Mouse (Mus musculus): ENCODE results near the gene Scrt2. TPM values are rescaled to one million over a fixed set of nuclear protein-coding genes. Genes with fewer than 3 reads are reported as not detected.

Gene Scrt2
- polyA plus RNA-seq, 1 experiment = not detected

DNA sequence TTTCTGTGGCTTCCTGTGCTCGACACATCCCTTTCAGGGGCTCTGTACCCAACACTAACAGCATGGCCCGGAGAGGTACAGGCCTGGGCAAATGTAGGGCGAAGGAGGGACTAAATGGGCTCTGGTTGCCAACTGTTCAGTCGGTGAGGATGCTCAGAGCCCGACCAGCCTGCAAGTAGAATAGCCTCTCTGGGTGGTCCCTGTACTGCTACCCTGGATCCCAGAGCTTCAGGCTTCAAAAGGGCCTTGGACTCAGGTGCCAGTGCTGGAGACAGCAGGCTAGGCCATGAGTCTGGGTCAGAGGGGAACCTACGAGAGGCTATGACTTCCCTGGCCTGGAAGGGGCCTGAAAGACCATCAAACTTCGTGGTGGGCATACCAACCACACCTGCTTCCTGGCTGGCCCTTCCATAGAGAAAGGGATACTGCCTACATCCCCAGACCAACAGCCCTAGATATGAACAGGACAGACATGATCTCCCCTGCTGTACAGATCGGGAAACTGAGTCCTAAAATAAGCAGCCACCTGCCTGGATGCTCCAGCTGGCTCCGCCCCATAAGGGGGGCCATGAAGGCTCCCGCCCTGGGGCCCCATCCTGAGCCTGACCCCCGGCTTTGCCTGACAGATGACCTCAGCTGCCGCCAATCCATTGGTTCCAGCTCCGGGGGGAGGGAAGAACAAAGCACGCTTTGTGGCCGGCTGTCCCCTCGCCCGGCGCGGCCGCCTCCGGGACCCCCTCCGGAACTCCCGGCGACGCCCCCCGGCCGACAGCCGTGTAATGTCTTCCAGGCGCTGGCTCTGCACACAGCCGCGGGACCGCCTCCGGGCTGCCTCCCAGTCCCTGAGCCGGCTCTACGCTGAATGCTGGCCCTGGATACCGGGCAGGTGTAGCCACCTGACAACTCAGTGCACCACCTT lies 33.0 kb downstream of the Scrt2 start:
- Histone ChIP-seq H3K4me1 (ENCODE audit: control insufficient read depth, insufficient read depth, low read length) (0 out of 2 replicates have a peak, but pooled peaks cover 6% of the 10 kb centered on the region), H3K4me3 (ENCODE audit: insufficient read depth, low read length) (no peak overlapping the region), H3K27ac (ENCODE audit: insufficient read depth, low read depth, low read length) (no peak overlapping the region)
- TF ChIP-seq POLR2A (IDR thresholded peaks at IDR 0.05; ENCODE audit: borderline replicate concordance, low read depth, low read length) = no peak
- TF ChIP-seq CTCF (IDR thresholded peaks at IDR 0.05; ENCODE audit: low read depth, low read length) = no peak

DNA sequence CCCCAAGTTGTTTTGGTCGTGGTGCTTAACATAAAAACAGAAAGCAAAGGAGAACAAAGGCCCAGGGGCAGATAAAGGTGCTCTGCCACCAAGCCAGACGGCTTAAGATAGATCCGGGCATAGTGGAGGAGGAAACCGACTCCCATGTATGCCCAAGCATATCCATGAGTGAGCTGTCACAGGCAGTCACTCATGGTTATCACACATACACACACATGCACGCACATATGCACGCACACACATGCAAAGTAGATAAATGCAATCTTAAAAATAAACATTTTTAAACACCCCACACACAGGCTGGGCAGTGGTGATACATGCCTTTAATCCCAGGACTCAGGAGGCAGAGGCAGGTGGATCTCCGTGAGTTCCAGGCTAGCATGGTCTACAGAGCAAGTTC lies 36.4 kb downstream of the Scrt2 start:
- TF ChIP-seq POLR2A (IDR thresholded peaks at IDR 0.05; ENCODE audit: borderline replicate concordance, low read depth, low read length) (no peak), CTCF (IDR thresholded peaks at IDR 0.05; ENCODE audit: low read depth, low read length) (no peak)
- Histone ChIP-seq H3K4me3 (ENCODE audit: insufficient read depth, low read length) (no peak overlapping the region), H3K27ac (ENCODE audit: insufficient read depth, low read depth, low read length) (no peak overlapping the region), H3K4me1 (ENCODE audit: control insufficient read depth, insufficient read depth, low read length) (0 out of 2 replicates have a peak, but pooled peaks cover 6% of the 10 kb centered on the region)

DNA sequence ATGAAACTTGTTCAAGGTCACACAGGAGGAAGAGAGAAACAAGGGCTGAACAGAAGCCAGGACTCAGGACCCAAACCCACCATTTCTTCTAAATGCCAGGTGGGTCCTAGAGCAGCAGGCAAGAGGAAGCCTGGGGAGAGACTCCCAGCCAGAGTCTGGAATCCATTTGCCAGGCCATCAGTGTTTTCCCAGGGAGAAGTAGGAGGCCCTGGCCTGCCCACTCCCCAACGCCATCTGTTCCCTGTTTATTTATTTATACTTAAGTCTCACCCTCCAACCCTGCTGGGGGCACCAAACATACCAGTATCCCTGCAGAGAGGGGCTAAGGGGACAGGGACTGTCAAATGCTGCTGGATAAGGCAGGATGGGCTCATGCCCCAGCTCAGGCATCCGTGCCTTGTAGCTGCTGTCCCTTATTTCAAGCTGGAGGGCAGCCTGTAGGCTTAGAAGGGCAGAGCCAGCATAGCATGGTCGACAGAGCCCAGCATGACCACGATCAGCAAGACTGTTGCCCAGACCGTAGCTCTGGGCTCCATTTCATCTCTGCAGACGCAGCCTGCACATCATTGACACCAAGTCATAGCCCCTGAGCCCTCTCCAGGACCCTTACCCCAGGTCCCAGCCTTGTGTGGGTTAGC lies 38.0 kb downstream of the Scrt2 start:
- no peak overlapping the region for H3K27ac ChIP-seq (ENCODE audit: insufficient read depth, low read depth, low read length)
- 0 out of 2 replicates have a peak, but pooled peaks cover 6% of the 10 kb centered on the region for H3K4me1 ChIP-seq (ENCODE audit: control insufficient read depth, insufficient read depth, low read length)
- no peak for TF ChIP-seq CTCF (IDR thresholded peaks at IDR 0.05; ENCODE audit: low read depth, low read length)
- TF ChIP-seq POLR2A (IDR thresholded peaks at IDR 0.05; ENCODE audit: borderline replicate concordance, low read depth, low read length) = no peak
- H3K4me3 ChIP-seq (ENCODE audit: insufficient read depth, low read length) = no peak overlapping the region

DNA sequence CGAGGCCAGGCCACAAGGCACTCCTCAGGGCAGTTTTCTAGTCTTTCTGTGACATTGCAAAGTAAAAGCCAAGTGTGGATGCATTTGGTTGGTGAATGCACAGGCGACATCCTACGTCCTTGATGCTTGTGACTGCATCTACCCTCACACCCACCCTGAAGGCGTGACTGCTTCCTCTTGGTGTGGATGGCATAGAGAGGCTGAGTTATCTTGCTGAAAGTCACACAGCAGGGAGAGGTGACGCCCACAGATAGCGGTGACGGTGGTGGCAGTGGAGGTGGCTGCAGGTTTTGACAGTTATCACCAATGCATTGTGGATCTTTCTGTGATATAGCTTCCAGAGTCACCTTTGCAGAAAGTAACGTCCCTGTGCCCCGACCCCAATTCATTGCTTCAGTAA lies 41.6 kb downstream of the Scrt2 start:
- Histone ChIP-seq H3K4me3 (ENCODE audit: insufficient read depth, low read length) (no peak overlapping the region), H3K27ac (ENCODE audit: insufficient read depth, low read depth, low read length) (no peak overlapping the region), H3K4me1 (ENCODE audit: control insufficient read depth, insufficient read depth, low read length) (no peaks in the 10 kb centered on the region)
- no peak for TF ChIP-seq POLR2A (IDR thresholded peaks at IDR 0.05; ENCODE audit: borderline replicate concordance, low read depth, low read length)
- no peak for TF ChIP-seq CTCF (IDR thresholded peaks at IDR 0.05; ENCODE audit: low read depth, low read length)

DNA sequence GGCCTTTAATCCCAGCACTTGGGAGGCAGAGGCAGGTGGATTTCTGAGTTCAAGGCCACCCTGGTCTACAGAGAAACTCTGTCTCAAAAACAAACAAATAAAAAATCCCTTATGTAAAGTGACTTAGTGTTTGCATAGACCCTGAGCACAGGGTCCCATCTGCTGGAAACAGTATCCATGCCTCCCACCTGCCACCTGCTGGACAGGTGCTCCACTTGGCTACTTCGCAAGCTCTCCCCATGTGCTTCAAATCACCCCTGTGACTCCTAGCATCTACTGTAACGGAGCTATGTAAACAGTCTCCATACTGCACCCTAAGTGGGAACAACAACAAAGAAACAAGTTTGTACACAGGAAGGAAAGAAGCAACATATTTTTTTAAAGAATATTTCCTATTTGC lies 47.3 kb downstream of the Scrt2 start:
- TF ChIP-seq CTCF (IDR thresholded peaks at IDR 0.05; ENCODE audit: low read depth, low read length) = no peak
- no peak for TF ChIP-seq POLR2A (IDR thresholded peaks at IDR 0.05; ENCODE audit: borderline replicate concordance, low read depth, low read length)
- no peak overlapping the region for H3K4me3 ChIP-seq (ENCODE audit: insufficient read depth, low read length)
- H3K27ac ChIP-seq (ENCODE audit: insufficient read depth, low read depth, low read length) = no peak overlapping the region
- no peaks in the 10 kb centered on the region for H3K4me1 ChIP-seq (ENCODE audit: control insufficient read depth, insufficient read depth, low read length)

DNA sequence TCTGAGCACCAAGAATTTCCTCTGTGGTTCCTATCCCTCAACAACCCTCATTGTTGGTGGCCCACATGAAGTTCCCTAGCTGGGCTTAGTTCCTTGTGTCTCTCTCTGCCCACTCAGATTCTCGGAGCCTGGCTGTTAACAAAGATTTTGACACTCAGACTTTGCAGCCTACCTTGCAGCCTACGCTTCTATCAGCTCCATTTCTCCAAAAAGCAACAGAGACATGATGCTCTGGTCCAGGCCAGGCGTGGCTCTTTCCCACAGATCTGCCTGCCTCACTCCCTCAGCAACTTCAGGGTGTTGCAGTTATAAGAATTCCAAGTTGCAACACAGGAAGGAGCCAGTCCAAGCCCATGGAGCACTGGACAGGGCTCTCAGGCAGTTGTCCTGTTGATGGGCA lies 48.4 kb downstream of the Scrt2 start:
- Histone ChIP-seq H3K4me1 (ENCODE audit: control insufficient read depth, insufficient read depth, low read length) (no peaks in the 10 kb centered on the region), H3K27ac (ENCODE audit: insufficient read depth, low read depth, low read length) (no peak overlapping the region), H3K4me3 (ENCODE audit: insufficient read depth, low read length) (no peak overlapping the region)
- TF ChIP-seq CTCF (IDR thresholded peaks at IDR 0.05; ENCODE audit: low read depth, low read length) = no peak

DNA sequence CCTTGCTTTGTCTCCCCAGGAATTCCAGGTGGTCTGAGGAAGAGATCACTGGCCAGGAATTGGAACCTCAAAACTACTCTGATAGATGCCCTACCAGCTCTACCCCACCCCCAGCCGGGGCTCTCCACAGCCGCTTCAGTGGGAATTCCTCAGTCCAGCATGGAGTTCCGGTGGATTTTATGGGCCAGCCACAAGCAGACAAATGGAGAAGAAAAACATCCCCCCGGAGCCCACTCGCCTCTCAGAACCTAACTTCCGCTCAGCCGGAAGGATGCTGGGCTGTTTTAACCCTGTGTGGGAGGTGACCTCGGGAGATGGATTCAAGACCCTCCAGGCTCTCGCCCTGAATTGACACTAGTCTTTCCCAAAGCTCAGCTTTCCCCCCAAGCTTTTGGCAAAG lies 50.7 kb downstream of the Scrt2 start:
- Histone ChIP-seq H3K27ac (ENCODE audit: insufficient read depth, low read depth, low read length) (no peak overlapping the region), H3K4me3 (ENCODE audit: insufficient read depth, low read length) (no peak overlapping the region), H3K4me1 (ENCODE audit: control insufficient read depth, insufficient read depth, low read length) (no peaks in the 10 kb centered on the region)
- no peak for TF ChIP-seq POLR2A (IDR thresholded peaks at IDR 0.05; ENCODE audit: borderline replicate concordance, low read depth, low read length)
- TF ChIP-seq CTCF (IDR thresholded peaks at IDR 0.05; ENCODE audit: low read depth, low read length) = no peak

DNA sequence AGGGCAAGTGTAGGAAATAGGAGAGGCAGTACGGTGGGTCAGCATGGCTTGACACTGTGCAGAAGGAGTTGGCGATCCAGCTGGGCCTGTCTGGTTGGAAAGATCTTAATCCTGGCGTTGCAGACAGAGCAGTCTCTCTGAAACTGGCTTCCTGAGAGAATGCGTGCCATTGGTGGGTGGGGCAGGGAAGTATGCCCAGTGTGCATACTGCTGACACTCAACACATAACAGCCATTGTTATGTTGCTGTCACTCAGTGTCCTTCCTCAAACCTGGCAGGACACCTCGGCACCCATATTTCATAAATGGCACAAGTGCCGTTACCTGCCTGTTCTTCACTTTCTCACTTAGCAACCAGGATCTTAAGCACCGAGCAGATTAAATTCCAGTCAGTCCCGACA lies 51.4 kb downstream of the Scrt2 start:
- Histone ChIP-seq H3K27ac (ENCODE audit: insufficient read depth, low read depth, low read length) (no peak overlapping the region), H3K4me1 (ENCODE audit: control insufficient read depth, insufficient read depth, low read length) (no peaks in the 10 kb centered on the region), H3K4me3 (ENCODE audit: insufficient read depth, low read length) (no peak overlapping the region)
- no peak for TF ChIP-seq POLR2A (IDR thresholded peaks at IDR 0.05; ENCODE audit: borderline replicate concordance, low read depth, low read length)
- TF ChIP-seq CTCF (IDR thresholded peaks at IDR 0.05; ENCODE audit: low read depth, low read length) = no peak

DNA sequence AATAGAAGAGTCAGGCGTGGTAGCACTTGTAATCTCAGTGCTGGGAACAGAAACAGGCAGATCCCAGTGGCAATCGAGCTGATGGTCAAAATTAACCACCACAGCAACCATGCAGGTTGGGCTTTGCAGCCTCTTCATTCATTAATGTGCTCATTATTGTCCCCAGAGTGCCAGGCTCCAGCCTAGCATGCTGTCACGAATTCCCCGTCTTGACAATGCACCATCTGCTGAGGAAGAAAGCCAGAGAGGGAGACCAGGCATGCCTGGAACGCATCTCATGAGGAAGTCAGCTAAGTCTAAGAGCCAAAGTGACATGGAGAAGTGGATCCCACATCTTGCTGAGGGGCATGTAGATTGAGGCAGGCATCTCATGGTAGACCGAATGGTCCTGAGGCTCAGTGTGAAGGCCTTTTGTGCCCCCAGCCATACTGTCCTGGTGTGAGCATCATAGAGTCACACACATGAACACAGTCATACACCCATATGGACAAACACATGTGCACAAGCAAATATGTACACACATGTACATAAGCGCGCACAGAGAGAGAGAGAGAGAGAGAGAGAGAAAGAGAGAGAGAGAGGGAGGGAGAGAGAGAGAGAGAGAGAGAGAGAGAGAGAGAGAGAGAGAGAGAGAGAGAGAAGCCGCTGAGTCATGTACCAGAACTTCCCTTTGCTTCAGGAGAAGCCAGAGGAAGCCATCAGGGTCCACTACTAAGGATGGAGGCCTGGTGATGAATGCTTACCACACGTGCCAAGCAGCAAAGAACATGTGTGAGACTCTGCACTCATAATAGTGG lies 58.1 kb downstream of the Scrt2 start:
- Histone ChIP-seq H3K4me1 (ENCODE audit: control insufficient read depth, insufficient read depth, low read length) (no peaks in the 10 kb centered on the region), H3K27ac (ENCODE audit: insufficient read depth, low read depth, low read length) (no peak overlapping the region), H3K4me3 (ENCODE audit: insufficient read depth, low read length) (no peak overlapping the region)
- TF ChIP-seq POLR2A (IDR thresholded peaks at IDR 0.05; ENCODE audit: borderline replicate concordance, low read depth, low read length) (no peak), CTCF (IDR thresholded peaks at IDR 0.05; ENCODE audit: low read depth, low read length) (no peak)

All from bone marrow macrophage, adult 2 months (primary cell).